Mouse (Mus musculus): ENCODE results near the gene Nckap5. TPM values are rescaled to one million over a fixed set of nuclear protein-coding genes. Genes with fewer than 3 reads are reported as not detected.

The Nckap5 gene
- polyA plus RNA-seq, 1 experiment, result not detected

- TF ChIP-seq CTCF (IDR thresholded peaks at IDR 0.05; ENCODE audit: control insufficient read depth, insufficient read depth, low read length) (no peak), POLR2A (IDR thresholded peaks at IDR 0.05; ENCODE audit: borderline replicate concordance, control insufficient read depth, low read depth, low read length) (no peak)
- 29% methylated on average over 6 of the region's 6 CpGs for WGBS
These were observed 260.9 kb downstream of the Nckap5 start for GRCm38 (mm10) chr1:126569611-126570238.

GRCm38 (mm10) chr1:126568520-126569197, 261.9 kb downstream of the Nckap5 start:
- no peaks in the 10 kb centered on the region; the same call in 1 of the 2 replicates for H3K4me1 ChIP-seq (ENCODE audit: control insufficient read depth, insufficient read depth, low read length)
- peak; percentile 27; the same call in 1 of the 2 replicates for TF ChIP-seq CTCF (IDR thresholded peaks at IDR 0.05; ENCODE audit: control insufficient read depth, insufficient read depth, low read length)
- TF ChIP-seq POLR2A (IDR thresholded peaks at IDR 0.05; ENCODE audit: borderline replicate concordance, control insufficient read depth, low read depth, low read length), result no peak
- no peak overlapping the region for H3K4me3 ChIP-seq (replicated peaks; ENCODE audit: control insufficient read depth, low read depth, low read length)
- WGBS, result 84% methylated on average over 8 of the region's 8 CpGs
- no peak overlapping the region for H3K27ac ChIP-seq (ENCODE audit: control insufficient read depth, insufficient read depth, low read depth, low read length, poor library complexity)

More at GRCm38 (mm10) chr1:126569611-126570238, 260.9 kb downstream of the Nckap5 start:
- Histone ChIP-seq H3K27ac (ENCODE audit: control insufficient read depth, insufficient read depth, low read depth, low read length, poor library complexity) (no peak overlapping the region), H3K4me3 (replicated peaks; ENCODE audit: control insufficient read depth, low read depth, low read length) (no peak overlapping the region), H3K4me1 (ENCODE audit: control insufficient read depth, insufficient read depth, low read length) (no peaks in the 10 kb centered on the region; the same call in 1 of the 2 replicates)

- H3K27ac ChIP-seq (ENCODE audit: control insufficient read depth, insufficient read depth, low read depth, low read length, poor library complexity), result no peak overlapping the region
- TF ChIP-seq CTCF (IDR thresholded peaks at IDR 0.05; ENCODE audit: control insufficient read depth, insufficient read depth, low read length) (no peak), POLR2A (IDR thresholded peaks at IDR 0.05; ENCODE audit: borderline replicate concordance, control insufficient read depth, low read depth, low read length) (no peak)
- WGBS, result 68% methylated on average over 3 of the region's 3 CpGs
- no peaks in the 10 kb centered on the region for H3K4me1 ChIP-seq (ENCODE audit: control insufficient read depth, insufficient read depth, low read length)
- H3K4me3 ChIP-seq (replicated peaks; ENCODE audit: control insufficient read depth, low read depth, low read length), result no peak overlapping the region
These were observed 265.4 kb downstream of the Nckap5 start for GRCm38 (mm10) chr1:126565151-126565725.

GRCm38 (mm10) chr1:126560931-126561330, 269.7 kb downstream of the Nckap5 start:
- no peak overlapping the region for H3K27ac ChIP-seq (ENCODE audit: control insufficient read depth, insufficient read depth, low read depth, low read length, poor library complexity)
- WGBS, result 83% methylated on average over 7 of the region's 7 CpGs
- no peaks in the 10 kb centered on the region for H3K4me1 ChIP-seq (ENCODE audit: control insufficient read depth, insufficient read depth, low read length)
- H3K4me3 ChIP-seq (replicated peaks; ENCODE audit: control insufficient read depth, low read depth, low read length), result no peak overlapping the region
- no peak for TF ChIP-seq POLR2A (IDR thresholded peaks at IDR 0.05; ENCODE audit: borderline replicate concordance, control insufficient read depth, low read depth, low read length)
- TF ChIP-seq CTCF (IDR thresholded peaks at IDR 0.05; ENCODE audit: control insufficient read depth, insufficient read depth, low read length), result no peak

GRCm38 (mm10) chr1:126557791-126558294, 272.8 kb downstream of the Nckap5 start:
- no peak for TF ChIP-seq POLR2A (IDR thresholded peaks at IDR 0.05; ENCODE audit: borderline replicate concordance, control insufficient read depth, low read depth, low read length)
- TF ChIP-seq CTCF (IDR thresholded peaks at IDR 0.05; ENCODE audit: control insufficient read depth, insufficient read depth, low read length), result no peak
- H3K27ac ChIP-seq (ENCODE audit: control insufficient read depth, insufficient read depth, low read depth, low read length, poor library complexity), result no peak overlapping the region
- WGBS, result 85% methylated on average over 12 of the region's 12 CpGs
- H3K4me3 ChIP-seq (replicated peaks; ENCODE audit: control insufficient read depth, low read depth, low read length), result no peak overlapping the region
- no peaks in the 10 kb centered on the region for H3K4me1 ChIP-seq (ENCODE audit: control insufficient read depth, insufficient read depth, low read length)

GRCm38 (mm10) chr1:126547979-126548378, 282.6 kb downstream of the Nckap5 start:
- 81% methylated on average over 7 of the region's 7 CpGs for WGBS
- no peak overlapping the region; the same call in 1 of the 2 replicates for H3K27ac ChIP-seq (ENCODE audit: control insufficient read depth, insufficient read depth, low read depth, low read length, poor library complexity)

GRCm38 (mm10) chr1:126544471-126544870, 286.1 kb downstream of the Nckap5 start:
- no peak overlapping the region for H3K27ac ChIP-seq (ENCODE audit: control insufficient read depth, insufficient read depth, low read depth, low read length, poor library complexity)
- no peaks in the 10 kb centered on the region for H3K4me1 ChIP-seq (ENCODE audit: control insufficient read depth, insufficient read depth, low read length)
- 69% methylated on average over 4 of the region's 4 CpGs for WGBS
- H3K4me3 ChIP-seq (replicated peaks; ENCODE audit: control insufficient read depth, low read depth, low read length), result no peak overlapping the region
- TF ChIP-seq CTCF (IDR thresholded peaks at IDR 0.05; ENCODE audit: control insufficient read depth, insufficient read depth, low read length) (no peak), POLR2A (IDR thresholded peaks at IDR 0.05; ENCODE audit: borderline replicate concordance, control insufficient read depth, low read depth, low read length) (no peak)

More at GRCm38 (mm10) chr1:126547979-126548378, 282.6 kb downstream of the Nckap5 start:
- no peaks in the 10 kb centered on the region for H3K4me1 ChIP-seq (ENCODE audit: control insufficient read depth, insufficient read depth, low read length)
- TF ChIP-seq CTCF (IDR thresholded peaks at IDR 0.05; ENCODE audit: control insufficient read depth, insufficient read depth, low read length) (no peak), POLR2A (IDR thresholded peaks at IDR 0.05; ENCODE audit: borderline replicate concordance, control insufficient read depth, low read depth, low read length) (no peak)
- H3K4me3 ChIP-seq (replicated peaks; ENCODE audit: control insufficient read depth, low read depth, low read length), result no peak overlapping the region

- Histone ChIP-seq H3K4me3 (replicated peaks; ENCODE audit: control insufficient read depth, low read depth, low read length) (no peak overlapping the region), H3K27ac (ENCODE audit: control insufficient read depth, insufficient read depth, low read depth, low read length, poor library complexity) (no peak overlapping the region), H3K4me1 (ENCODE audit: control insufficient read depth, insufficient read depth, low read length) (no peaks in the 10 kb centered on the region)
- 88% methylated on average over 6 of the region's 6 CpGs for WGBS
- TF ChIP-seq POLR2A (IDR thresholded peaks at IDR 0.05; ENCODE audit: borderline replicate concordance, control insufficient read depth, low read depth, low read length), result no peak
- no peak for TF ChIP-seq CTCF (IDR thresholded peaks at IDR 0.05; ENCODE audit: control insufficient read depth, insufficient read depth, low read length)
These were observed 293.3 kb downstream of the Nckap5 start for GRCm38 (mm10) chr1:126537223-126537757.
